Mouse (Mus musculus): Measurements from ENCODE around the gene Adgrb3. TPM values are rescaled to one million over a fixed set of nuclear protein-coding genes. Genes with fewer than 3 reads are reported as not detected.
A peak's percentile ranks its signal among the peaks of the same experiment; 100 is the strongest.

The Adgrb3 gene
- polyA plus RNA-seq, 1 experiment from 2014 or later = 62.0 TPM

DNA sequence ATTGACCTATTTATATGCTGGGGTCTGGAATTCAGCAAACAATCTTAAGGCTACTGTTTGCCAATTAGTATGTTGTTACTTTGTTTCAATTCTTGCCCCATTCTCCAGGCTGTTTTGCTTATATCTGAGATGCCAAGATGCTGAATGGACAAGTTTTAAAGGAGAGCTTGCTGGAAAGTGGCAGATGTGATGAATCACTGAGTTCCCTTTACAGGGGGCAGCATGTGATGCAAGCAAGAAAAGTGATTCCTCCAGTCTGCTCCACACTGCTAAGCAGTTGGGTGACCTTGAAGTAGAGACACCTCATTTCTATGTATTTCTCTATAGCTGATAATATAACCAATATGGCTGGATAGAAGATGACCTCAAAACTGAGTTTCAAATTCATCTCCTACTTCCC lies 512.4 kb downstream of the Adgrb3 start:
- Histone ChIP-seq H3K36me3 (replicated peaks; ENCODE audit: control insufficient read depth, insufficient read depth) (no peaks in the 10 kb centered on the region), H3K4me2 (replicated peaks) (no peak overlapping the region), H3K27me3 (ENCODE audit: control insufficient read depth, insufficient read depth, low read length) (no peaks in the 10 kb centered on the region), H3K9ac (no peak overlapping the region), H3K4me1 (replicated peaks; ENCODE audit: control insufficient read depth, insufficient read depth, low read length) (no peaks in the 10 kb centered on the region), H3K4me3 (replicated peaks; ENCODE audit: low read length) (no peak overlapping the region), H3K27ac (no peak overlapping the region), H3K9me3 (ENCODE audit: control insufficient read depth, low read length) (no peaks in the 10 kb centered on the region)
- ATAC-seq (ENCODE audit: low FRiP score) (no peak), DNase-seq (ENCODE audit: low spot score) (no peak)

DNA sequence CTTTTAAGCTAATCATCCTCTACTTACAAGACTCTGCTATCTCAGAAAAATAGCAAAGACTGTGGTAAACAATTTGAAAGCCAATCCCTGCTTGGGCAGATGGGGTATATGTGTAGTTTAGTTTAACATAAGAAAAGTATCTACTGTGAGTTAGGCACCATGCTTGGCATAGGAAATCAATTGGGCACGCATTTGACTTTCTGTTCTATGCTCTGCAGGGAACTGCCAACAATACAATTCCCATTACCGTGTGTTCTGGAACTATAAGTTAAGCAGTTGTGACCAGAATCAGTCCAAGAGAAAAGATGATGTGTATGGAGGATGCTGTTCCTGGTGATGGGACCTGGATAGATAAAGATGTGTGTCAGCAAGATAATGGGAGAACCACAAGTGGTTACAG lies 517.2 kb downstream of the Adgrb3 start:
- no peak overlapping the region for H3K27ac ChIP-seq
- H3K36me3 ChIP-seq (replicated peaks; ENCODE audit: control insufficient read depth, insufficient read depth) = no peaks in the 10 kb centered on the region
- ATAC-seq (ENCODE audit: low FRiP score) = no peak; the same call in 1 of the 2 replicates
- H3K27me3 ChIP-seq (ENCODE audit: control insufficient read depth, insufficient read depth, low read length) = no peaks in the 10 kb centered on the region
- H3K4me3 ChIP-seq (replicated peaks; ENCODE audit: low read length) = no peak overlapping the region
- no peak for DNase-seq (ENCODE audit: low spot score)
- no peak overlapping the region for H3K9ac ChIP-seq
- no peak overlapping the region for H3K4me2 ChIP-seq (replicated peaks)
- no peaks in the 10 kb centered on the region for H3K4me1 ChIP-seq (replicated peaks; ENCODE audit: control insufficient read depth, insufficient read depth, low read length)
- no peaks in the 10 kb centered on the region for H3K9me3 ChIP-seq (ENCODE audit: control insufficient read depth, low read length)
- 41% methylated on average over 2 of the region's 2 CpGs for WGBS

DNA sequence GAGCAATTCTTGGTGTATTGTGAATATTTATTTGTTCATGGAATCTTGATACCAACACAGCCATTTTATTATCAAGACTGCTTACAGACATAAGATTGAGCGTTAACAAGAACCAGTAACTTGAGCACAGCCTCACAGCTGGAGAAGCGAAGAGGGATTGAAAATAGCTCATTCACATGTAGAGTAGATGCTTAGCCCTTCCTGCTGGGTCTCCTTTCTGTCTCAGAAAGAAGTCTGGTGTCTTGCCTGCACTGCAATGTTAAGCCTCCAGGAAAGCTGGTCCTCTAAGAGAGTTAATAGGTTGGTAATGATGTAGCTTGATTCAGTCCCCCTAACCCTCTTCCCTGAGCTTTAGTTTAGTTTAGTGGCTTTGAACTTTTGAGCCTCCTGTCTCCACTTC lies 519.4 kb downstream of the Adgrb3 start:
- ATAC-seq (ENCODE audit: low FRiP score) = no peak
- 10% methylated on average over 2 of the region's 2 CpGs for WGBS

DNA sequence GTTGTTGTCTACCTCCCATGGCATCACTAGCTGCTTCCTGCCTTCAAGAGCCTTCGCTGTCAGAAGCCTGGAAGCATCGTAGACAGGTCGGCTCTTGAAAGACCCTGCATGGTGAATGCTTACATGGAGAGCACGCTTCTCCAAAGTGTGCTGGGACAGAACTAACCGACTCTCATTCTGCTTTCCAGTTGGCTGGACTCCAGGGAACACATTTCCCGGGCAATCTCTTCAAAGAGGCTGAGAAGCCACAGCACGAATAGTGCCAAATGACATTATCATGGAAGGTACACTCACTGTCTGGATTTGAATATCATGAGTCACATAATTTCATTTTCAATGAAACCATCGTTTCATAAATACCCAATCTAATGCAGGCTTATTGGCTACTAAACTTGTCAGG lies 548.0 kb downstream of the Adgrb3 start:
- Histone ChIP-seq H3K9me3 (ENCODE audit: control insufficient read depth, low read length) (no peaks in the 10 kb centered on the region), H3K36me3 (replicated peaks; ENCODE audit: control insufficient read depth, insufficient read depth) (no peaks in the 10 kb centered on the region), H3K27ac (no peak overlapping the region), H3K4me3 (replicated peaks; ENCODE audit: low read length) (no peak overlapping the region), H3K9ac (no peak overlapping the region), H3K4me2 (replicated peaks) (no peak overlapping the region), H3K27me3 (ENCODE audit: control insufficient read depth, insufficient read depth, low read length) (no peaks in the 10 kb centered on the region), H3K4me1 (replicated peaks; ENCODE audit: control insufficient read depth, insufficient read depth, low read length) (no peaks in the 10 kb centered on the region)
- no peak for DNase-seq (ENCODE audit: low spot score)
- 72% methylated on average over 8 of the region's 8 CpGs for WGBS
- ATAC-seq (ENCODE audit: low FRiP score) = no peak

More for the DNA sequence above, 519.4 kb downstream of the Adgrb3 start:
- no peak overlapping the region for H3K4me3 ChIP-seq (replicated peaks; ENCODE audit: low read length)
- H3K4me1 ChIP-seq (replicated peaks; ENCODE audit: control insufficient read depth, insufficient read depth, low read length) = no peaks in the 10 kb centered on the region
- no peak for DNase-seq (ENCODE audit: low spot score)
- no peaks in the 10 kb centered on the region for H3K36me3 ChIP-seq (replicated peaks; ENCODE audit: control insufficient read depth, insufficient read depth)
- no peak overlapping the region for H3K9ac ChIP-seq
- H3K27me3 ChIP-seq (ENCODE audit: control insufficient read depth, insufficient read depth, low read length) = no peaks in the 10 kb centered on the region
- H3K4me2 ChIP-seq (replicated peaks) = no peak overlapping the region
- no peak overlapping the region for H3K27ac ChIP-seq
- H3K9me3 ChIP-seq (ENCODE audit: control insufficient read depth, low read length) = no peaks in the 10 kb centered on the region

DNA sequence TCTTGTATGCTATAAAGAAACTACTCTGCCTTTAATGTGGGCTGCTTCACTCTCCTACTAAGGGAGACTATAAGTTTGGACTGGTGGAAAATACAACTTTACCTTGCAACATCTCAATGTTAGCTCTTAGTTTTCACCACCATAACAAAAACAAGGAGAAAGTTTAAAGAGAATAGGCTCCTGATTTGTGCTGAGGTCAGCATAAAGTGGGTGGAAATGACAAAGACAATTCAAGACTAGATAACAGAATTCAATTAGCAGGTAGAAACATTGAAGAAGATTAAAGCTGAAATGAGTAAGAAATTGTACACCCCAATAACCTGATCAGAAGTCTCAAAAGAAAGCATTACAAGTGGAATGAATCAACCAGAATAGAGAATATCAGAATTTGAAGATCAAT lies 578.9 kb downstream of the Adgrb3 start:
- H3K9ac ChIP-seq = no peak overlapping the region
- no peaks in the 10 kb centered on the region for H3K9me3 ChIP-seq (ENCODE audit: control insufficient read depth, low read length)
- no peak overlapping the region for H3K27ac ChIP-seq
- ATAC-seq (ENCODE audit: low FRiP score) = no peak
- no peak for DNase-seq (ENCODE audit: low spot score)
- H3K4me1 ChIP-seq (replicated peaks; ENCODE audit: control insufficient read depth, insufficient read depth, low read length) = no peaks in the 10 kb centered on the region
- H3K27me3 ChIP-seq (ENCODE audit: control insufficient read depth, insufficient read depth, low read length) = no peaks in the 10 kb centered on the region
- H3K4me3 ChIP-seq (replicated peaks; ENCODE audit: low read length) = no peak overlapping the region
- no peaks in the 10 kb centered on the region for H3K36me3 ChIP-seq (replicated peaks; ENCODE audit: control insufficient read depth, insufficient read depth)
- H3K4me2 ChIP-seq (replicated peaks) = no peak overlapping the region

DNA sequence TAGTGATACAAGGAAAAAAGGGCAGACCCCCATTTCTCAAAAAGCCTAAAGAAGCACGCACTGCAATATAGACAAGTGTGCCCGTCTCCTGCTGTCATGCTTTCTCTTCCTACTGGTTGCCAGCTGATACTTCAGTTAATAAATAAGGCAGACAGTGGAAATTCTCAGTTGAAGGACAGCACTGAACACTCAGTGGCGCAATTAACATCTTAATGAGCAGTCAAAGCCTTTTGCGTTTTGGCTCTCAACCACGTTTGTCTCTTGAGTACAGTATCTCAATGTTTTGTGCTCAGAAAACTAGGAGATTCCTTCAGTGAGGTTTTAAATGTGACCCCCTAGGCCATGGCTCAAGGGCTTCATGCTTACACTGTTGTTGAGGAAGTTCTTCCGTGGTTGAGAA lies 587.1 kb downstream of the Adgrb3 start:
- no peak overlapping the region for H3K4me2 ChIP-seq (replicated peaks)
- no peaks in the 10 kb centered on the region for H3K36me3 ChIP-seq (replicated peaks; ENCODE audit: control insufficient read depth, insufficient read depth)
- H3K4me1 ChIP-seq (replicated peaks; ENCODE audit: control insufficient read depth, insufficient read depth, low read length) = no peaks in the 10 kb centered on the region
- H3K9ac ChIP-seq = no peak overlapping the region
- DNase-seq (ENCODE audit: low spot score) (no peak), ATAC-seq (ENCODE audit: low FRiP score) (no peak)
- H3K9me3 ChIP-seq (ENCODE audit: control insufficient read depth, low read length) = no peaks in the 10 kb centered on the region
- no peak overlapping the region for H3K27ac ChIP-seq
- 55% methylated on average over 6 of the region's 6 CpGs for WGBS
- H3K27me3 ChIP-seq (ENCODE audit: control insufficient read depth, insufficient read depth, low read length) = no peaks in the 10 kb centered on the region
- H3K4me3 ChIP-seq (replicated peaks; ENCODE audit: low read length) = no peak overlapping the region

DNA sequence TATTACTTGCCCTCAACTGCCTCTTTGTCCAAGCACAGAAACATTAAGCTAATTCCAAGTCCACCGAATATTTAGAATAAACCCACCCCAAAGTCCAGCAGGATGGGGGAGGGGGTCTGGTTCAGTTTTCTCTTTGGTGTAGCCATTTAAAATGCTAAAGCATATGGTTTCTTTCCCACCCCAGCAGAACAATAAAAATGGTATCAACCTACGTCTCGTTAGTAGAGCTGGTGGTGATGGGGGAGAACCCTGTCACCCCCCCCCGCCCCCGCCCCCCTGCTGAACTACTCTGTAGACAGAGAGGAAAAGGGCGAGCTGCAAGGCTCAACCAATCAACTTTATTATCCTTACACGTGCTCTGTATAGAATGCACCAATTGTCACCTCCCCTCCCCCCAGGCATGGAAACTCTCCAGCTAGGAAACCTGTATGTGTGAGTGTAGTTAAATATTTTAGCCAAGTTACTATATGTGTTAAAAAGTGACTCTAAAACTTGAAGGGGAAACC lies 600.2 kb downstream of the Adgrb3 start:
- Histone ChIP-seq H3K27me3 (ENCODE audit: control insufficient read depth, insufficient read depth, low read length) (no peaks in the 10 kb centered on the region), H3K4me1 (replicated peaks; ENCODE audit: control insufficient read depth, insufficient read depth, low read length) (peaks cover 9% of the 10 kb centered on the region), H3K27ac (peak overlapping the region; percentile 95), H3K36me3 (replicated peaks; ENCODE audit: control insufficient read depth, insufficient read depth) (no peaks in the 10 kb centered on the region), H3K9ac (peak overlapping the region; percentile 72), H3K9me3 (ENCODE audit: control insufficient read depth, low read length) (no peaks in the 10 kb centered on the region), H3K4me2 (replicated peaks) (peak overlapping the region; percentile 56), H3K4me3 (replicated peaks; ENCODE audit: low read length) (peak overlapping the region; percentile 52)
- peak; percentile 81 for ATAC-seq (ENCODE audit: low FRiP score)
- 11% methylated on average over 7 of the region's 7 CpGs for WGBS
- DNase-seq (ENCODE audit: low spot score) = peak; percentile 64

DNA sequence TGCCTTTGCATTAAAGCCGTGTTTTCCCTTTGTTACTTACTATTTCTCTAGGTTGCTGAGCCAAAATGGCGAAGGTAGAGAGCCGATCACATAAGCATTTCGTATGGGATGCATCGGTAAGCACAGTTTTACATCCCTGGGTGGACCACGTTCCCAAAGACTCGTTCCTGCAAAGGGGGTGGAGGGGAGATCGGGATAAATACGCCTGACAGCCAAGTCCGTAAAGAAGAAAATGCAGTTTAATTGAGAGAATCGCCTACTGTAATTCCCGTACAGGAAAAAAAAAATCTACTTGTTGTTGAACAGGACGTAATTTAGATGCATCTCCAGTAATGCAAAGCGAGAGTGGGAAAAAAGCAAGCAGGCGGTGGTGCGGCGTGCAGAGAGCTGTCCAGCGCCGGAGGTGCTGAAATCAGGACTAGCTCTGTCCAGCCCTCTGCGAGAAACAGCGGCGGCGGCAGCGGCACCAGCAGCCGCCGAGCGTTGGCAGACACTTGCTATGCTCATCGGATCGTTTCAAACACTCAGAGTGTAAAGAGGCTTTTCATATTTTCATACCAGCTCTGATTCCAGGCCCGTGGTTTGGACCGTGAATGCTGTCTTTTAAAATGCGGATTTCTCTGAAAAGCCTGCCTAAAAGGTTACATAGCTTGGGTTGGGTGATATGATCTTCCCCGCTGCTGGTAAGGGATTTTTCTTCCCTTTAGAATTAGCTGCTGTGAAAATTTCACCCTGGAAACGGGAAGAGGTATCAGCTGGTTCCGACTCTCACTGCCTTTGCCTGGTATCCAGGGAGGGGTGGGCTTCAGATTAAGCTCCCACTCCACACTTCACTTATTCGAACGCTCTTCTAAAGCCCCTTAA lies 600.9 kb downstream of the Adgrb3 start:
- Histone ChIP-seq H3K4me2 (replicated peaks) (peak overlapping the region; percentile 56), H3K27me3 (ENCODE audit: control insufficient read depth, insufficient read depth, low read length) (no peaks in the 10 kb centered on the region), H3K27ac (peak overlapping the region; percentile 95), H3K9ac (peak overlapping the region; percentile 72), H3K4me1 (replicated peaks; ENCODE audit: control insufficient read depth, insufficient read depth, low read length) (peaks cover 9% of the 10 kb centered on the region), H3K9me3 (ENCODE audit: control insufficient read depth, low read length) (no peaks in the 10 kb centered on the region), H3K36me3 (replicated peaks; ENCODE audit: control insufficient read depth, insufficient read depth) (no peaks in the 10 kb centered on the region), H3K4me3 (replicated peaks; ENCODE audit: low read length) (peak overlapping the region; percentile 52)
- ATAC-seq (ENCODE audit: low FRiP score) (peak; percentile 87), DNase-seq (ENCODE audit: low spot score) (peak; percentile 83)
- 2% methylated on average over 37 of the region's 37 CpGs for WGBS

DNA sequence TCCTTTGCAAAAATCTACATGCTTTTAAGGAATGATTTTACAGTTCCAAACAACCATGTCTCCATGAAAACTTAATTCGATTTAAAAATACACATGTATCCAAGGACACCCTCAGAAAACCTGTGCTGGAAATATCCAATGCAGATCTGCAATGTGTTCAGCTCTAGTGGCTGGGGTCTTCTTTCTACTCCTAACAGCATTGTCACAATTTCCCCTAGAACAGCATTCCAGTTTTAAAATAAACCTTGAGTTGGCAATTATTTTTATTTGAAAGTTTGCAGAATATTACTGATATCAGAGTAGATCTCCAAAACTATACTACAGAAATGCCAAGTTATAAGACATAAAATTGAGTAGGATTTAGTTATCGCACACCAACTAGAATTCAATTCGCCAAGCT lies 601.6 kb downstream of the Adgrb3 start:
- DNase-seq (ENCODE audit: low spot score) (peak; percentile 56), ATAC-seq (ENCODE audit: low FRiP score) (no peak)
- Histone ChIP-seq H3K9me3 (ENCODE audit: control insufficient read depth, low read length) (no peaks in the 10 kb centered on the region), H3K36me3 (replicated peaks; ENCODE audit: control insufficient read depth, insufficient read depth) (no peaks in the 10 kb centered on the region), H3K27me3 (ENCODE audit: control insufficient read depth, insufficient read depth, low read length) (no peaks in the 10 kb centered on the region), H3K4me3 (replicated peaks; ENCODE audit: low read length) (peak overlapping the region; percentile 52), H3K9ac (peak overlapping the region; percentile 72), H3K4me2 (replicated peaks) (peak overlapping the region; percentile 56), H3K4me1 (replicated peaks; ENCODE audit: control insufficient read depth, insufficient read depth, low read length) (peaks cover 9% of the 10 kb centered on the region), H3K27ac (peak overlapping the region; percentile 95)
- WGBS = 41% methylated on average over 3 of the region's 3 CpGs
